12 mouse cellular contexts compared by ENCODE assay signal in genomic region chr10:126983193-126983725, GRCm38 (mm10). TPM values are rescaled to one million over a fixed set of nuclear protein-coding genes. Genes with fewer than 3 reads are reported as not detected.
DNase-seq lines count a peak whose midpoint lies in the region; ATAC-seq lines count a peak whose summit lies in the region.
"Had no signal": no experiment of that assay in that cellular context is flagged by ENCODE, and none has a peak within 500 bp of the region (broad histone marks: within the 10 kb centered on the region; RNA-seq: fewer than 3 reads in every experiment).

No protein-coding gene starts in this region.

- 28% methylated on average over 14 of the region's 14 CpGs for WGBS in heart, embryonic 12.5 days
- WGBS in forebrain, embryonic 15.5 days, result 59% methylated on average over 14 of the region's 14 CpGs
- WGBS in liver, embryonic 12.5 days (ENCODE audit: insufficient replicate concordance), result 65% methylated on average over 14 of the region's 14 CpGs

- peak overlapping the region; percentile 75 for H3K27ac ChIP-seq in heart, embryonic 12.5 days (ENCODE audit: poor library complexity, severe bottlenecking)
- peak overlapping the region; percentile 74 for H3K27ac ChIP-seq in forebrain, embryonic 15.5 days (replicated peaks)
- H3K27ac ChIP-seq in liver, embryonic 12.5 days, result peak overlapping the region; percentile 34; the same call in 1 of the 2 replicates

- peak overlapping the region; percentile 75 for H3K9ac ChIP-seq in heart, embryonic 12.5 days
- H3K9ac ChIP-seq in forebrain, embryonic 15.5 days (replicated peaks), result no peak overlapping the region; the same call in 1 of the 2 replicates
- H3K9ac ChIP-seq in liver, embryonic 12.5 days, result 0 out of 2 replicates have a peak overlapping the region, but pooled peaks have one; percentile 15

- peak overlapping the region; percentile 96 for H3K4me2 ChIP-seq in heart, embryonic 12.5 days
- peak overlapping the region; percentile 86 for H3K4me2 ChIP-seq in forebrain, embryonic 15.5 days (replicated peaks)
- peak overlapping the region; percentile 26; the same call in 1 of the 2 replicates for H3K4me2 ChIP-seq in liver, embryonic 12.5 days

- H3K4me3 ChIP-seq in heart, embryonic 12.5 days, result peak overlapping the region; percentile 100
- 0 out of 2 replicates have a peak overlapping the region, but pooled peaks have one; percentile 94 for H3K4me3 ChIP-seq in forebrain, embryonic 15.5 days
- H3K4me3 ChIP-seq in liver, embryonic 12.5 days, result no peak overlapping the region
- H3K4me3 ChIP-seq: erythroblast, embryonic 14.5 days had no signal

- ATAC-seq in heart, embryonic 12.5 days (ENCODE audit: insufficient number of reproducible peaks, low FRiP score), result no peak
- no peak for ATAC-seq in forebrain, embryonic 15.5 days (replicated peaks)
- ATAC-seq in liver, embryonic 12.5 days, result no peak
- ATAC-seq in monocyte, adult 5-6 weeks (replicated peaks; ENCODE audit: insufficient number of reproducible peaks, low FRiP score, low TSS enrichment, poor library complexity, severe bottlenecking), result no peak

- peaks cover 79% of the 10 kb centered on the region for H3K4me1 ChIP-seq in heart, embryonic 12.5 days (replicated peaks)
- H3K4me1 ChIP-seq in forebrain, embryonic 15.5 days, result peaks cover 82% of the 10 kb centered on the region
- H3K4me1 ChIP-seq in liver, embryonic 12.5 days, result peaks cover 84% of the 10 kb centered on the region

- intact Hi-C loops in heart, postnatal 25 days (cut with DNase I), result no loop called here

- H3K36me3 ChIP-seq in heart, embryonic 12.5 days, result no peaks in the 10 kb centered on the region; the same call in 1 of the 2 replicates
- H3K36me3 ChIP-seq in forebrain, embryonic 15.5 days, result no peaks in the 10 kb centered on the region
- H3K36me3 ChIP-seq in liver, embryonic 12.5 days, result peaks cover 19% of the 10 kb centered on the region; the same call in 1 of the 2 replicates

- no peak for DNase-seq in heart, postnatal 25 days (ENCODE audit: low spot score)
- DNase-seq in brain, adult 2 months (ENCODE audit: low read depth, low spot score), result peak; percentile 20
- no peak for DNase-seq in embryo, embryonic 11 days
- no peak for DNase-seq in right cerebral cortex, postnatal 25 days
- DNase-seq: adrenal gland, adult 8-10 months; kidney, postnatal 25 days; thymus, postnatal 14 days had no signal

- no peaks in the 10 kb centered on the region for H3K9me3 ChIP-seq in heart, embryonic 12.5 days (replicated peaks)
- no peaks in the 10 kb centered on the region for H3K9me3 ChIP-seq in forebrain, embryonic 15.5 days
- no peaks in the 10 kb centered on the region for H3K9me3 ChIP-seq in liver, embryonic 12.5 days (replicated peaks)

- no peaks in the 10 kb centered on the region for H3K27me3 ChIP-seq in heart, embryonic 12.5 days (replicated peaks)
- no peaks in the 10 kb centered on the region for H3K27me3 ChIP-seq in forebrain, embryonic 15.5 days
- no peaks in the 10 kb centered on the region for H3K27me3 ChIP-seq in liver, embryonic 12.5 days (replicated peaks)

RNA-seq across cellular contexts. Expression of gene Ctdsp2, which starts 4.7 kb away (rescaled TPM):
- 54.0 and 54.6 TPM in 2 replicates for polyA plus RNA-seq in heart, embryonic 12.5 days (2016; fragmentation: Nextera tagmentation; extraction: Ambion mirVana)
- 100 to 1,000 TPM; 104 to 110 TPM for total RNA-seq in heart, postnatal 25 days (2021)
- polyA plus RNA-seq in forebrain, embryonic 15.5 days (2015; fragmentation: Nextera tagmentation; extraction: Ambion mirVana), result 26.0 and 26.9 TPM in 2 replicates
- polyA plus RNA-seq in liver, embryonic 12.5 days (2016; fragmentation: Nextera tagmentation; extraction: Ambion mirVana), result 22.2 and 24.0 TPM in 2 replicates
- total RNA-seq in monocyte, adult 5-6 weeks (2017), result 36.2 to 38.6 TPM (median 37.6 TPM) in 3 replicates

RNA-seq across cellular contexts. Expression of gene Avil, which starts 17.2 kb away (rescaled TPM):
- 0.19 and 0.22 TPM in 2 replicates for polyA plus RNA-seq in heart, embryonic 12.5 days (2016; fragmentation: Nextera tagmentation; extraction: Ambion mirVana)
- under 1 TPM; 0.14 to 0.39 TPM for total RNA-seq in heart, postnatal 25 days (2021)
- 0.26 and 0.45 TPM in 2 replicates for polyA plus RNA-seq in forebrain, embryonic 15.5 days (2015; fragmentation: Nextera tagmentation; extraction: Ambion mirVana)
- 0.18 and 0.19 TPM in 2 replicates for polyA plus RNA-seq in liver, embryonic 12.5 days (2016; fragmentation: Nextera tagmentation; extraction: Ambion mirVana)
- 1.1 to 13.0 TPM (median 4.4 TPM) in 3 replicates for total RNA-seq in monocyte, adult 5-6 weeks (2017)

RNA-seq across cellular contexts. Expression of gene Tsfm, which starts 47.4 kb away (rescaled TPM):
- polyA plus RNA-seq in heart, embryonic 12.5 days (2016; fragmentation: Nextera tagmentation; extraction: Ambion mirVana), result 99.2 and 99.4 TPM in 2 replicates
- total RNA-seq in heart, postnatal 25 days (2021), result 10 to 100 TPM; 66.1 to 67.4 TPM
- polyA plus RNA-seq in forebrain, embryonic 15.5 days (2015; fragmentation: Nextera tagmentation; extraction: Ambion mirVana), result 67.3 and 70.6 TPM in 2 replicates
- 72.3 and 75.5 TPM in 2 replicates for polyA plus RNA-seq in liver, embryonic 12.5 days (2016; fragmentation: Nextera tagmentation; extraction: Ambion mirVana)
- 8.5 to 14.3 TPM (median 13.9 TPM) in 3 replicates for total RNA-seq in monocyte, adult 5-6 weeks (2017)

RNA-seq across cellular contexts. Expression of gene Mettl1, which starts 58.0 kb away (rescaled TPM):
- polyA plus RNA-seq in heart, embryonic 12.5 days (2016; fragmentation: Nextera tagmentation; extraction: Ambion mirVana), result 37.0 and 37.1 TPM in 2 replicates
- total RNA-seq in heart, postnatal 25 days (2021), result 1 to 10 TPM; 6.1 to 6.9 TPM
- polyA plus RNA-seq in forebrain, embryonic 15.5 days (2015; fragmentation: Nextera tagmentation; extraction: Ambion mirVana), result 20.6 and 22.7 TPM in 2 replicates
- polyA plus RNA-seq in liver, embryonic 12.5 days (2016; fragmentation: Nextera tagmentation; extraction: Ambion mirVana), result 33.6 and 35.6 TPM in 2 replicates
- 1.3 to 5.1 TPM (median 1.6 TPM) in 3 replicates for total RNA-seq in monocyte, adult 5-6 weeks (2017)

RNA-seq across cellular contexts. Expression of gene Eef1akmt3, which starts 58.1 kb away (rescaled TPM):
- 0.14 and 0.18 TPM in 2 replicates for polyA plus RNA-seq in heart, embryonic 12.5 days (2016; fragmentation: Nextera tagmentation; extraction: Ambion mirVana)
- total RNA-seq in heart, postnatal 25 days (2021), result under 1 TPM in 1 of 2 experiments, not detected in 1; 0.11 TPM
- 0.14 and 0.28 TPM in 2 replicates for polyA plus RNA-seq in forebrain, embryonic 15.5 days (2015; fragmentation: Nextera tagmentation; extraction: Ambion mirVana)
- polyA plus RNA-seq in liver, embryonic 12.5 days (2016; fragmentation: Nextera tagmentation; extraction: Ambion mirVana), result 0.13 and 0.29 TPM in 2 replicates
- total RNA-seq in monocyte, adult 5-6 weeks (2017), result 0.39 TPM in 1 of 3 replicates, not detected in the others
- polyA plus RNA-seq: erythroblast, embryonic 14.5 days had no signal

Comparison
In these comparisons a context has a peak if more than half of its experiments do, and no peak if none do; other contexts are left out.
1. H3K4me2 ChIP-seq: peak in every context shown above with its lines; median percentile 96 in heart, embryonic 12.5 days; 86 in forebrain, embryonic 15.5 days; 26 in liver, embryonic 12.5 days.